Mouse (Mus musculus) megakaryocyte, embryonic 14.5 days (primary cell): ENCODE measurements around the gene Fxyd5. TPM values are rescaled to one million over a fixed set of nuclear protein-coding genes. Genes with fewer than 3 reads are reported as not detected.

Experiments
- H3K27me3 ChIP-seq: replicated peaks from 2 replicates; pipeline ENCODE3; 2012; ENCODE audit warnings: inconsistent platforms
- H3K36me3 ChIP-seq: replicated peaks from 2 replicates; pipeline ENCODE3; 2012; ENCODE audit warnings: low read length, inconsistent platforms, mixed read lengths
- H3K4me1 ChIP-seq: 2 replicates; pipeline ENCODE4 v1.6.1; 2012; ENCODE audit warnings: inconsistent platforms
- H3K4me3 ChIP-seq: replicated peaks from 2 replicates; pipeline ENCODE3; 2012; ENCODE audit warnings: moderate library complexity, mild to moderate bottlenecking, inconsistent platforms
- H3K9me3 ChIP-seq: 2 replicates; pipeline ENCODE4 v1.6.1; 2012; ENCODE audit warnings: inconsistent platforms
- FLI1 ChIP-seq: IDR thresholded peaks from 2 replicates; pipeline ENCODE4 v1.6.1; 2012; ENCODE audit warnings: low read length, inconsistent platforms, mixed read lengths
- GATA1 ChIP-seq: IDR thresholded peaks from 3 replicates; pipeline ENCODE4 v1.6.1; 2012; ENCODE audit warnings: mixed read lengths, low read length, inconsistent platforms, borderline replicate concordance
- polyA plus RNA-seq: library from polyadenylated mRNA; stranded (reverse); fragments of >175 nt; gene quantifications from 2 replicates; pipeline ENCODE4 v1.2.3, GENCODE M21; 2012; ENCODE audit warnings: low replicate concordance; ENCODE audit not compliant: insufficient read depth

Fxyd5 gene
- 2,043 and 2,688 TPM in 2 replicates for polyA plus RNA-seq

- H3K9me3 ChIP-seq, result peaks cover 4% of the 10 kb centered on the region; the same call in 1 of the 2 replicates
- peak within 1 kb of the TSS; percentile 91 for H3K4me3 ChIP-seq
- H3K36me3 ChIP-seq, result peaks cover 32% of the 10 kb centered on the region
- H3K27me3 ChIP-seq, result peaks cover 30% of the 10 kb centered on the region
- peaks cover 78% of the 10 kb centered on the region for H3K4me1 ChIP-seq
- TF ChIP-seq GATA1, result no peak
- TF ChIP-seq FLI1, result no peak
These were observed at the start of gene Fxyd5 for GRCm38 (mm10) chr7:31042431-31042910. Gene Fxyd5, minus strand, starts transcription at chr7:31042481.

- peaks cover 74% of the 10 kb centered on the region for H3K27me3 ChIP-seq
- H3K4me3 ChIP-seq, result no peak overlapping the region
- no peaks in the 10 kb centered on the region for H3K36me3 ChIP-seq
- peaks cover 9% of the 10 kb centered on the region for H3K9me3 ChIP-seq
- TF ChIP-seq FLI1, result no peak
- no peak for TF ChIP-seq GATA1
- H3K4me1 ChIP-seq, result peaks cover 24% of the 10 kb centered on the region
These were observed 47.4 kb upstream of the Fxyd5 start for GRCm38 (mm10) chr7:31089721-31090120.

- peaks cover 26% of the 10 kb centered on the region for H3K4me1 ChIP-seq
- H3K27me3 ChIP-seq, result peaks cover 65% of the 10 kb centered on the region
- TF ChIP-seq GATA1, result no peak
- H3K36me3 ChIP-seq, result no peaks in the 10 kb centered on the region
- H3K4me3 ChIP-seq, result no peak overlapping the region
- peaks cover 9% of the 10 kb centered on the region for H3K9me3 ChIP-seq
These were observed 45.9 kb upstream of the Fxyd5 start for GRCm38 (mm10) chr7:31088206-31088605.

- H3K36me3 ChIP-seq, result no peaks in the 10 kb centered on the region
- H3K4me1 ChIP-seq, result peaks cover 31% of the 10 kb centered on the region
- TF ChIP-seq GATA1 (no peak), FLI1 (no peak)
These were observed 45.0 kb upstream of the Fxyd5 start for GRCm38 (mm10) chr7:31087262-31087661.

GRCm38 (mm10) chr7:31086175-31086755, 44.0 kb upstream of the Fxyd5 start:
- H3K27me3 ChIP-seq, result peaks cover 53% of the 10 kb centered on the region
- TF ChIP-seq FLI1 (no peak), GATA1 (no peak)
- H3K4me1 ChIP-seq, result peaks cover 31% of the 10 kb centered on the region
- H3K36me3 ChIP-seq, result no peaks in the 10 kb centered on the region
- peaks cover 9% of the 10 kb centered on the region for H3K9me3 ChIP-seq
- peak overlapping the region; percentile 35 for H3K4me3 ChIP-seq

More at GRCm38 (mm10) chr7:31087262-31087661, 45.0 kb upstream of the Fxyd5 start:
- Histone ChIP-seq H3K4me3 (no peak overlapping the region), H3K27me3 (peaks cover 63% of the 10 kb centered on the region), H3K9me3 (peaks cover 9% of the 10 kb centered on the region)

DNA sequence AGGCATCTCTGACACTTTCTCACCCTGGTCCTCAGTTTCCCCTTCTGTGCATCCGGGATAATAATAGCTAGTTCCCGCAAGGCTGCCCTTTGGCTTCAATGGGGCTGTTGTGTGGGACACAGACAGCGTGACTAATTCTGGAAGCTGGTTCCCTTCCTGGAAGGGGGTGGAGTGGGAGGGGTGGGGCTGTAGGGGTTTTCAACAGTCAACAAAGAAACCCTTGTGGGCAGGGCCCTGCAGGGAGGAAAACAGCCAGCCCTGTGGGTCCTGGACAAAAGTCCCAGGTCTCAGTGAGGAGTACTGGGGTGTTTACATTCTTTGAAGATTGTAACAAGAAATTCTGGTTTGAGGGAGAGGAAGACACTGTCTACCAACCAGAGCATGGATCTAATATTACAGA, 42.9 kb upstream of the Fxyd5 start:
- no peak overlapping the region for H3K4me3 ChIP-seq
- TF ChIP-seq GATA1 (no peak), FLI1 (no peak)
- H3K36me3 ChIP-seq, result no peaks in the 10 kb centered on the region
- H3K4me1 ChIP-seq, result peaks cover 31% of the 10 kb centered on the region
- peaks cover 12% of the 10 kb centered on the region for H3K9me3 ChIP-seq
- H3K27me3 ChIP-seq, result peaks cover 49% of the 10 kb centered on the region

GRCm38 (mm10) chr7:31084140-31084539, 41.9 kb upstream of the Fxyd5 start:
- no peak for TF ChIP-seq GATA1
- TF ChIP-seq FLI1, result no peak
- H3K4me1 ChIP-seq, result peaks cover 25% of the 10 kb centered on the region
- H3K9me3 ChIP-seq, result peaks cover 7% of the 10 kb centered on the region
- H3K36me3 ChIP-seq, result no peaks in the 10 kb centered on the region
- no peak overlapping the region for H3K4me3 ChIP-seq
- peaks cover 52% of the 10 kb centered on the region for H3K27me3 ChIP-seq

DNA sequence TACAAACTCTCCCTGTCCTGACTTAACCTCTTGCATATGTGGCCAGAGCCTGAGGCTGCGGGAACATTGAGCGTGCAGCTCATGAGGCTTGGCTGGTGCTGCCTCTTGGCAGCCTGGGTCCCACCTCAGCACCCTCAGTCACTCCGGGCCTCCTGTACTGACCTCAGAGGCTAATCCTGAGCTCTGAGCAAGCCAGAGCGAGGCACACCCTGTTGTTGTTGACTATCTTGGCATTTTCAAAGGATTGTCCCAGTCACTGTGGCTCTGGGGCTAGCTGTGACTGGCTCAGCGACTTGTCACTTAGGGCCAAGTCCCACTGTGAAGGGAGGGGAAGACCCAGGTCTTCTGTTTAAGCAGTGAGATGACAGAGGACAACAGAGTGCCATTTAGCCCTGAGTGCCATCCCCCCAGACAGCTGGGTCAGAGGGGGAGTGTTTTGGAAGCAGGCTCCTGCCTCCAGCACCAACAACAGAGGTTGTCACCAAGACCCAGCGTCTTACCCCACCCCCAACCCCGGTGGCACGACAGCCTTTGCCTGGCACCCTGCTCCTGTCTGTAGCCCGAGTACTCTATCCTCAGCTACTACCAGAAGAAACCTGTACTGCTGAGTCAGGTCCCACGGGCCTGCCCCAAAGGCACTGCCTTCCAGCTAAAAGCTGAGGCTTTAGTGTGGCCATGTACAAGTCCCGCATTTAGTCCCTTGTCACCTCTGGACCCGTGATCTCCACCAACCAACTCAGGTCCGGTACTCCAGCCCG, 40.7 kb upstream of the Fxyd5 start:
- peaks cover 22% of the 10 kb centered on the region for H3K4me1 ChIP-seq
- no peak for TF ChIP-seq GATA1
- TF ChIP-seq FLI1, result no peak
- H3K27me3 ChIP-seq, result peaks cover 41% of the 10 kb centered on the region
- no peak overlapping the region for H3K4me3 ChIP-seq
- no peaks in the 10 kb centered on the region for H3K36me3 ChIP-seq
- H3K9me3 ChIP-seq, result peaks cover 5% of the 10 kb centered on the region

DNA sequence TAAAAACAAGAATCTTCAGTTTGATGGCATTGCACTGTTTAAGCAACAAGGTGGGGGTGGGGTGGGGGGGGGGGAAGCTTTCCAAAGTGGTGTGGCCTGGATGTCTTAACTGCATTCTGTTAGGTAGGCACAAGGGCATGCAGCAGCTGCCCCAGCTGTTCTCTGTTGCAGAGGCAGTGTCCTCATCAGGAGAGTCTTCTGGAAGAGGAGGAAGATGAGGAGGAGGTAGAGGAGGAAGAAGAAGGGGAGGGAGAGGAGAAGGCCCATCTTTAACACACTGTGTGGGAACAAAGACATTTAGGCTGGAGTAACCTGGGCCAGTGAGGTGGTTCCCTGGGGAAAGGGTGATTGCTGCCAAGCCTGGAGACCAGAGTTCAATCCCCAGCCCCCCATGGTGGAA, 39.8 kb upstream of the Fxyd5 start:
- no peak overlapping the region for H3K4me3 ChIP-seq
- H3K36me3 ChIP-seq, result no peaks in the 10 kb centered on the region
- H3K9me3 ChIP-seq, result peaks cover 5% of the 10 kb centered on the region
- TF ChIP-seq GATA1, result no peak
- TF ChIP-seq FLI1, result no peak
- H3K27me3 ChIP-seq, result peaks cover 41% of the 10 kb centered on the region
- H3K4me1 ChIP-seq, result peaks cover 16% of the 10 kb centered on the region

- peaks cover 38% of the 10 kb centered on the region for H3K27me3 ChIP-seq
- TF ChIP-seq FLI1 (no peak), GATA1 (no peak)
These were observed 38.8 kb upstream of the Fxyd5 start for GRCm38 (mm10) chr7:31081106-31081505.

More at GRCm38 (mm10) chr7:31081106-31081505, 38.8 kb upstream of the Fxyd5 start:
- no peak overlapping the region for H3K4me3 ChIP-seq
- peaks cover 11% of the 10 kb centered on the region for H3K4me1 ChIP-seq
- H3K36me3 ChIP-seq, result no peaks in the 10 kb centered on the region
- peaks cover 5% of the 10 kb centered on the region for H3K9me3 ChIP-seq
